Mouse (Mus musculus) liver, embryonic 11.5 days (tissue): ENCODE measurements at regions not wholly inside any gene's neighbourhood (a gene's known extent, or its start where the extent isn't known, plus 50 kb on each side); places are given as distances from the start of the nearest gene placed in this dataset.

Experiments used
- ATAC-seq: fragments of 200-750 bp; cut with Nextera tagmentation; replicated peaks from 2 replicates; pipeline ENCODE4 v1.8.0; 2017; ENCODE audit warnings: moderate number of reproducible peaks, mild to moderate bottlenecking, moderate TSS enrichment, moderate library complexity; ENCODE audit not compliant: low FRiP score
- DNase-seq: peaks from one replicate; pipeline ENCODE4 v3.0.0-alpha.2; 2017; ENCODE audit warnings: low spot score
- H3K27ac ChIP-seq: fragments of 300-500 bp; sonication (generic); 2 replicates; pipeline ENCODE4 v1.5.1; 2014; ENCODE audit warnings: mild to moderate bottlenecking, low read depth, low read length, control low read depth
- H3K27me3 ChIP-seq: fragments of 300-500 bp; sonication (generic); replicated peaks from 2 replicates; pipeline ENCODE4 v1.6.1; 2014; ENCODE audit warnings: low read length, mixed read lengths; ENCODE audit not compliant: control insufficient read depth, insufficient read depth
- H3K36me3 ChIP-seq: fragments of 300-500 bp; sonication (generic); 2 replicates; pipeline ENCODE4 v1.6.1; 2014; ENCODE audit warnings: mild to moderate bottlenecking, low read length, moderate library complexity, mixed read lengths; ENCODE audit not compliant: control insufficient read depth, insufficient read depth
- H3K4me1 ChIP-seq: fragments of 300-500 bp; sonication (generic); replicated peaks from 2 replicates; pipeline ENCODE4 v1.6.1; 2014; ENCODE audit warnings: low read length, mixed read lengths; ENCODE audit not compliant: control insufficient read depth, insufficient read depth
- H3K4me2 ChIP-seq: fragments of 300-500 bp; sonication (generic); 2 replicates; pipeline ENCODE4 v1.6.1; 2014; ENCODE audit warnings: mild to moderate bottlenecking, control low read depth, moderate library complexity
- H3K4me3 ChIP-seq: fragments of 300-500 bp; sonication (generic); 2 replicates; pipeline ENCODE4 v1.5.1; 2014; ENCODE audit warnings: low read depth, low read length, control low read depth
- H3K9ac ChIP-seq: fragments of 300-500 bp; sonication (generic); 2 replicates; pipeline ENCODE4 v1.6.1; 2014; ENCODE audit warnings: low read depth, low read length, control low read depth
- H3K9me3 ChIP-seq: fragments of 300-500 bp; sonication (generic); 2 replicates; pipeline ENCODE4 v1.6.1; 2016; ENCODE audit warnings: low read length, inconsistent platforms, mixed read lengths; ENCODE audit not compliant: control insufficient read depth
- WGBS: fragments of 180-500 bp; shearing (Covaris S2); extraction: QIAGEN DNeasy Blood & Tissue Kit; methylation state at CpG from one replicate; pipeline ENCODE4 v1.1.7; 2014; 5-methylcytosine and 5-hydroxymethylcytosine counted together

- Histone ChIP-seq H3K4me3 (no peak overlapping the region), H3K27me3 (no peaks in the 10 kb centered on the region), H3K9me3 (no peaks in the 10 kb centered on the region), H3K4me1 (no peaks in the 10 kb centered on the region), H3K27ac (no peak overlapping the region), H3K36me3 (no peaks in the 10 kb centered on the region), H3K4me2 (no peak overlapping the region), H3K9ac (no peak overlapping the region)
- no peak for DNase-seq
- ATAC-seq, result no peak
- WGBS, result 87% methylated on average over 2 of the region's 2 CpGs
These were observed 114.3 kb upstream of the Spred1 start for GRCm38 (mm10) chr2:117006846-117007245.

GRCm38 (mm10) chr2:117008922-117009321 is 112.3 kb upstream of the Spred1 start:
- H3K9me3 ChIP-seq, result no peaks in the 10 kb centered on the region
- ATAC-seq, result no peak

GRCm38 (mm10) chr2:117010001-117010400 is 111.2 kb upstream of the Spred1 start:
- H3K9ac ChIP-seq, result no peak overlapping the region
- no peaks in the 10 kb centered on the region for H3K36me3 ChIP-seq
- no peaks in the 10 kb centered on the region for H3K27me3 ChIP-seq
- ATAC-seq, result no peak
- H3K4me2 ChIP-seq, result no peak overlapping the region
- no peaks in the 10 kb centered on the region for H3K4me1 ChIP-seq
- 75% methylated on average over 6 of the region's 6 CpGs for WGBS
- no peak for DNase-seq
- H3K4me3 ChIP-seq, result no peak overlapping the region
- no peak overlapping the region for H3K27ac ChIP-seq
- H3K9me3 ChIP-seq, result no peaks in the 10 kb centered on the region

More at GRCm38 (mm10) chr2:117008922-117009321, 112.3 kb upstream of the Spred1 start:
- H3K4me3 ChIP-seq, result no peak overlapping the region
- H3K4me1 ChIP-seq, result no peaks in the 10 kb centered on the region
- DNase-seq, result no peak
- H3K9ac ChIP-seq, result no peak overlapping the region
- H3K4me2 ChIP-seq, result no peak overlapping the region
- no peak overlapping the region for H3K27ac ChIP-seq
- no peaks in the 10 kb centered on the region for H3K36me3 ChIP-seq
- H3K27me3 ChIP-seq, result no peaks in the 10 kb centered on the region

DNA sequence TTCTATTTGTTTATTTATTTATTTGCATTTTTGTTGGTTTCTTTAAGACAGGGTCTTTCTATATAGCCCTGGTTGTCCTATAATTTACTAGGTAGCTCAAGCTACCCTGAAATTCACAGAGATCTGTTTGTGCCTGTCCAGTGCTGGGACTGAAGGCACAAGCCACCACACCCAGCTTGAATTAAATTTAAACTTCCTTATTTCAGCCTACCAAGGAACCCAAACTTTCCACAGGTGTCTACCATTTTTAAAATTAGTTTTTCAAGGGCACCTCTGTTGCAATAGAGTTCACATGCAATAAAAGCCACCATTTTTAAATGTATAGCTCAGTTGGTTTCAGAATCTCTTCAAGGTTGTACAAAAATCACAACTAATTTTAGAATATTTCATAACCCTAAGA is 110.2 kb upstream of the Spred1 start:
- no peak for ATAC-seq
- Histone ChIP-seq H3K4me3 (no peak overlapping the region), H3K27ac (no peak overlapping the region), H3K27me3 (no peaks in the 10 kb centered on the region), H3K4me1 (no peaks in the 10 kb centered on the region), H3K4me2 (no peak overlapping the region), H3K36me3 (no peaks in the 10 kb centered on the region), H3K9ac (no peak overlapping the region), H3K9me3 (no peaks in the 10 kb centered on the region)
- no peak for DNase-seq

- ATAC-seq (no peak), DNase-seq (no peak)
- H3K4me1 ChIP-seq, result 0 out of 2 replicates have a peak, but pooled peaks cover 3% of the 10 kb centered on the region
- H3K4me2 ChIP-seq, result no peak overlapping the region
- 55% methylated on average over 12 of the region's 12 CpGs for WGBS
- no peak overlapping the region for H3K9ac ChIP-seq
- no peaks in the 10 kb centered on the region for H3K9me3 ChIP-seq
- H3K27me3 ChIP-seq, result no peaks in the 10 kb centered on the region
- H3K4me3 ChIP-seq, result no peak overlapping the region
- H3K27ac ChIP-seq, result no peak overlapping the region
- H3K36me3 ChIP-seq, result no peaks in the 10 kb centered on the region
These were observed 103.1 kb upstream of the Spred1 start for GRCm38 (mm10) chr2:117017921-117018651.

GRCm38 (mm10) chr2:117018917-117019538 is 102.1 kb upstream of the Spred1 start:
- H3K9ac ChIP-seq, result no peak overlapping the region
- no peak for DNase-seq

DNA sequence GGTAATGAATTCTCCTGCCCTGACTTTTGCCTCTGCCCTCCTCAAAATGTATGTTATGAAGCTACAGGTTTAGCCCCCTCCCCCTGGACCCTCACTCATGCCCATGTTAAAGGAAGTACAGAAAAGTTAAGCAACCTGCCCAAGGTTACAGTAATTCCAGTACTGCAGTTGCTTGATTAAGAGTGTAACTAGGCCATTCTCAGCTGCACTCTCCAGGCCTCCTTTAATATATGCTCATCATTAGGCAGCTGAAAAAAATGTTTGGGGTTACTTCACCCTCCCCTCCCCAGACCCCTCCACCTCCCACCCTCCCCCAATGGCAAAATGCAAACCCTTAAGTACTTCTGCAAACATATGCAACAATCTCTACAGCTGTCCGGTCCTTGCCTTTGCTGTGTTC is 101.6 kb upstream of the Spred1 start:
- no peak for DNase-seq
- Histone ChIP-seq H3K4me2 (no peak overlapping the region), H3K4me3 (no peak overlapping the region), H3K4me1 (0 out of 2 replicates have a peak, but pooled peaks cover 3% of the 10 kb centered on the region), H3K27me3 (no peaks in the 10 kb centered on the region), H3K9ac (no peak overlapping the region), H3K27ac (no peak overlapping the region), H3K9me3 (no peaks in the 10 kb centered on the region), H3K36me3 (no peaks in the 10 kb centered on the region)
- WGBS, result 83% methylated on average over 1 of the region's 1 CpGs
- no peak for ATAC-seq

More at GRCm38 (mm10) chr2:117018917-117019538, 102.1 kb upstream of the Spred1 start:
- no peak for ATAC-seq
- Histone ChIP-seq H3K9me3 (no peaks in the 10 kb centered on the region), H3K36me3 (no peaks in the 10 kb centered on the region), H3K4me3 (no peak overlapping the region), H3K4me2 (no peak overlapping the region), H3K4me1 (0 out of 2 replicates have a peak, but pooled peaks cover 3% of the 10 kb centered on the region), H3K27me3 (no peaks in the 10 kb centered on the region), H3K27ac (no peak overlapping the region)
- 40% methylated on average over 6 of the region's 6 CpGs for WGBS

DNA sequence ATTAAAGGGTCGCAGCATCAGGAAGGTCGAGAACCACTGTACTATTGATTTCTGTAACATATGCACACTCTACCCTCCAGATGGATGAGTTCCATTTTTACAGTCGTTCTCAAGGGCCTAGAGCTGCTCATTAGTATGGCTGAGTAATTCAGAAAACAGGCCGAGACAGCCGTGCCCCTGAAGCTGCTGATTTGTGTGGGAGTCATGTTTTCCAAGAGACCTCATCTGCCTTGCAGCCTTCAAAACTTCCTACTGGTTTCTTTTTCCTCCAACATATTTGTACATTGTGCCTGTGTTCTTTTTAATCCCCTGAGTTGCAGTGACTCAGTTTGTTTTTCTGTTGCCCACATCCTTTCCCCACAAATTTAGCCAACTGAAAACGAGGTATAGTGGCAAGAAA is 99.4 kb upstream of the Spred1 start:
- Histone ChIP-seq H3K4me3 (no peak overlapping the region), H3K4me2 (no peak overlapping the region), H3K27me3 (no peaks in the 10 kb centered on the region), H3K9ac (no peak overlapping the region), H3K9me3 (no peaks in the 10 kb centered on the region), H3K36me3 (no peaks in the 10 kb centered on the region), H3K27ac (no peak overlapping the region), H3K4me1 (0 out of 2 replicates have a peak, but pooled peaks cover 3% of the 10 kb centered on the region)
- WGBS, result 62% methylated on average over 6 of the region's 6 CpGs
- no peak for ATAC-seq
- no peak for DNase-seq

GRCm38 (mm10) chr2:117023436-117023835 is 97.7 kb upstream of the Spred1 start:
- Histone ChIP-seq H3K9ac (no peak overlapping the region), H3K9me3 (no peaks in the 10 kb centered on the region), H3K27me3 (no peaks in the 10 kb centered on the region), H3K27ac (no peak overlapping the region), H3K4me3 (no peak overlapping the region), H3K4me2 (no peak overlapping the region), H3K36me3 (no peaks in the 10 kb centered on the region), H3K4me1 (0 out of 2 replicates have a peak, but pooled peaks cover 3% of the 10 kb centered on the region)
- ATAC-seq, result no peak
- no peak for DNase-seq
- 79% methylated on average over 1 of the region's 1 CpGs for WGBS
